Mouse (Mus musculus) regulatory T cell (primary cell): ENCODE measurements at regions not wholly inside any gene's neighbourhood (a gene's known extent, or its start where the extent isn't known, plus 50 kb on each side); places are given as distances from the start of the nearest gene placed in this dataset.

ENCODE experiments used
- in situ Hi-C: fragments of 300-600 bp; cut with MboI, MseI; formaldehyde crosslinking; loops from one replicate; pipeline ENCODE4 v1.15.1; 2025; ENCODE audit warnings: high pct_unique_total_duplicates

DNA sequence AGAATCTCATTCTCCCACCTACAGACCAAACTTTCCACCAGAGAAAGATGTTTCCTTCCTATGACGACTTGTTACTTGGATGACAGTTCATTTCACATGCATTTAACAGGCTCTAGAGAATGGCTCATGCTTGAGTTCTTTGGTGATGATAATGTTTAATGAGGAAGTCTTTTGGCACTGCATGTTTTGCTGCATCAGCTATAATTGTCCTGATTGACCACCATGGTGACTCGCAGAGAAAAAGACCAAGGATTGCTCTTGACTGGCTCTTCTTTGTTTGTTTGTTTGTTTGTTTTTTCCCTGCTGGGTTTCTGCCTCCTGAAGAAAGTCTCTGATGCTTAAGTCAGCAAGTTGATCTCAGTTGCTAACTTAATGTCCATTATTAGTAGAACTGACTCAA lies 129.8 kb upstream of the Bcl6 start:
- in situ Hi-C loops = no loop called here

DNA sequence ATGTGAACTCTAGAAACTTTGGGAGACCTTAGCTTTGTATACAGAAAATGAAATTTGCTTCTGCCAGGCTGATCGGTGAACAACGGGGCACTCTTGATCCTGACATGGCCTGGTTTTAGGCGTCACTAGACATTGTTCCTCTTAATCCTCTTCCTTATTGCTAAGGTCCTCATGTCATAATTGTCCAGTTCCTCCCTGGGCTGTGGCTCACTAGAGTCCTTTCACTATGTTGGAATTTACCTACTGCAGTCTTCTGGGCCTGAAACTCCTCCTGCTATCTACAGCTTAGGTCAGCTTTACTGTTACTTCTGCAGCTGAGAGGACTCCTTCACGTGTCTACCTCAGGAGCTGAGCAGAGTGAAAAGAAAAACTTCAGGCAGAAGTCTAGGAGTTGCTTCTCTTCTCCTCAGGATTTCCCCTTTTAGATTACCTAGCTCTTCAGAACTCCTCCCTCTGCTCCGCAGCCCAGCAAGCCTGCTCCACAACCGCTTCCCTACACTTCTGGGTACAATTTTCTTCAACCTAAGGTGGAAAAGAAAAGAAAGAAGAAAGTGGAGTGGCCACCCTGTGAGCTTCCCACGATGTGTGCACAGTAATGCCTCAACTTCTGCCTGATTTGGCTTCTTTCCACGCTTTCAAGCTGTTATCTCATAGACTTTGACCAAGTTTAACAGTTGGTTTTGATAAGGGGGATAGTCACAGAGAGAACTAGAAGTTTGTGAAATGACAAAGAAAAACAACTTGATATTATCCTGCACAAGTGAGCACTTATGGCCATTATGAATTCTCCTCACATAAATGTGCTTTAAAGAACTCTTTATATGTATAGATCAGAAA lies 114.4 kb upstream of the Bcl6 start:
- in situ Hi-C loops = no loop called here

DNA sequence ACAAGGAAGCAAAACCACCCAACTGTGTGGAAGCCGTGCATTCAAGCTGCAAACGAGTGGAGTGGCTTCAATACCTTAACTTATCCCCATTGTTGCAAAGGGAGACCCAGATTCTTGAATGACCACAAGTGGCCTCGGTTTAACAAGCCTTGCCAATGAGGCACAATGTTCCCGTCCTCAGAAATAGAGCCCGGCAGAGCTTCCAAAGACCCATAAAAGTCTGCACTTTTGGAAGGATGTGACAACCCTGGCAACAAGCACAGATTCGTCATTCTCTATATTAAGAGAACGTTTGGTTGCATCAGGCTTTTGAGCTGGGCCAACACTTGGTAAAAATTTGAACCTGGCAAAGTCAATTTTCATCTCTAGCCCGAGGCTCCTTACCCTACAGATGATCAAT lies 108.9 kb upstream of the Bcl6 start:
- in situ Hi-C loops = loop anchor here (10.0 kb wide), 1 partner anchor 57 kb away; no protein-coding TSS in a partner anchor

DNA sequence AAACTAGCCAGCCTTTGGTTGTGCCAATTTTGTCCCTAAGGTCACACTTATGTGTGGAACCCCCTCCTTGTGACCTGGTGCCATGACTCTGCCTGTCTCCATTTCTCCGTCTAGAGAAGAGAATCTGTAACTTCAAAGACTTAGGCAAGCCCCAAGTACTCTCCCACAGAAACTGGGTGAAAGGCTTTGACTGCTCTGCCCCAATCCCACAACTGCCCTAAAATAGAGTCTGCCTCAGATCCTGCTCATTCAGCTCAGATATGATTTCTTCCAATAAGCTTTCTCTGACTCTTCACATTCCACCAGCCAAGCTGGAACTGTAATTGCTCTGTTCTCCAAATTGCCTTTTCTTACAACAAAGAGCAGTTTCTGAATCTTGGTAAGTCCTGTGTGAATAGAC lies 107.4 kb upstream of the Bcl6 start:
- in situ Hi-C loops = loop anchor here (10.0 kb wide), 1 partner anchor 59 kb away; no protein-coding TSS in a partner anchor

DNA sequence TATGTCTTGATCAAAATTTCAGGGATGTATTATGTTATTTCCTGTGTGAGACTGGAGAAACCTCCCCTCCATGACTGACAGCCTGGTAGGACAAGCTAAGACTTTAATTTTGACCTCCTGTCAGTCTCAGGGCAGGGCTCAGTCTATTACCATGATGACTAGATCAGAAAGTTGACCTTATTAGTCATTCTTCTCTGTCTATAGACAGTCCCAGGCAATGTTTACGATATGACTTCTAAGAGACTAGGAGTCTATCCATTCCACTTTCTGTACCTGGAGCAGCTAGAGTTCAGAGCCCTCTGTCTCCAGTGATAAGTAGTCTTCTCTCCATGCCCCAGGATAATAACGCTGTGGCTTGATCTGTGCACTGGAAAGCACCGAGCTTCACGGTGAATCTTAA lies 107.0 kb upstream of the Bcl6 start:
- in situ Hi-C loops = loop anchor here (10.0 kb wide), 1 partner anchor 59 kb away; no protein-coding TSS in a partner anchor

DNA sequence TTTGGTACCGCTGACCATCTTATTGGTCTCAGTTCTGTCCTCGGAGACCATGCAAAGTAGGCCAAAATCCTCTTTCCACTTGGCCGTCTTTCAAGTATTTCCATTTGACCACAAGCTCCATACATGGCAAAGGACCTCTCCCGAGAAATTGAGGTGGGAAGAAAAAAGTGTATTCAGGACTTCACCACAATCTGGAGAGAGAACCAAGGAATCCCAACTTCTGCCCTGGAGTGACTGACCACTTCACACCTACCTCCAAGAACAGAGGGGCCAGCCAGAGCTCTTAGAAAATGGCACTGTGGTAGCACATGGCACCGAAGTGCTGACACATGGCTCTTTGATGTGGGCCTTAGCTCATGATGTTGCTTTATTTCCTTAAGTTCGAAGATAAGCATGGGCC lies 105.9 kb upstream of the Bcl6 start:
- in situ Hi-C loops = loop anchor here (10.0 kb wide), 1 partner anchor 60 kb away; no protein-coding TSS in a partner anchor

DNA sequence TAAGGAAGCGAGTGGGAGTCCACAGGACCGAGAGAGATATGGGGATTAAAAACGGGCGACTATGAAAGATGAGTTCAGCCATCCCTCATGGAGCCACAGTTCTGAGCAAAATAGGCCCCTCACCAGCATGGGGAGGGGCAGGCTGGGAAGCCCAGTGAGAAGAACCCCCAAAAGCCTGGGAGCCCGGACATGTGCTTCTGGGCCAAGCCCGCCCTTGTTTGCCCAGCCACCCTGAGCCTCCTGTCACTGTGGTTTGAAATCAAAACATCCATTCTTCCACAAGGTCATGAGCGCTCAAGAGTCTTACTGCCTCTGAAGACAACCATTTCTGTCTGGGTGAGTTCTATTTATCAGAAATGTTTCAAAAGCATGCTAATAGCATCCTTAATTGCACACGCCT lies 105.0 kb upstream of the Bcl6 start:
- in situ Hi-C loops = loop anchor here (10.0 kb wide), 1 partner anchor 61 kb away; no protein-coding TSS in a partner anchor

DNA sequence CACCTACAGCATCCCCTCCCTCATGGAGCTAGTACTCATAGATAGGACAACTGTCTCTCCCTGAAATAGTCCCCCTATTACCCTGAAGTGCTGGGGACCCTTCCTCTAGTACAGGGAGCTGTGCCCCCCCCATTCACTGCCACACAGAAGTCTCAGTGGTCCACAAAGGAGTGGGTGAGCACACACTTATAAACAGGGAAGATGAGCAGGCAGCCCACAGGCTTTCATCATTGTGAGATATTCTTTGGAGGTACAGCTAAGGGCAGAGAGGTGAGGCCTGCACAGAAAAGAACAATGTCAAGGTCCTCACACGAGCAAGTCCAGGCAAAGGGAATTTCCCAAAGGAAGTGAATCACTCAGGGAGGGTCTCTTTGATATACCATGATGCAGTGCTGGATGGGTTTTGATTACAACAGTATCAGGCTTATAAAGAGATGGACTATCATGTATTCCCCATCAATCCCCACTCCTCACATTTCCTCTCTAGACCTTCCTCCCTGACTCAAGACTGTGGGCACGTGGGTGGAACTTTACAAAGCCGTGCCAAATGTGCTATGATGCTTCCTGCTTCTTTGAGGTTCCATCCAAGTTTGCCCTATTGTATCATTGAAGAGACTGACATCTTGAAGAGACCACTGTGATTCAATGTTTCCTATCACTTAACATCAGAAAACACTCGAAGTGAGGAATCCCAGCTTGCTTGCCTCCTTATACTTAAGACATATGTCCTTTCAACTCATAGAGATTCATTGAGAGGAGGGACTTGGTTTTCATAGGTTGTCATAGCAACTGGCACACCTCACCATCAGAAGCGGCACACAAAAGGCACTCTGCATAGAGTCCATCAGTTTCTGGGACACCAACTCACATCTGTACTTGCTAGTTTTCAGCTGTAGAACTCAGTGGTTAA lies 104.2 kb upstream of the Bcl6 start:
- in situ Hi-C loops = loop anchor here (10.0 kb wide), 1 partner anchor 62 kb away; no protein-coding TSS in a partner anchor

DNA sequence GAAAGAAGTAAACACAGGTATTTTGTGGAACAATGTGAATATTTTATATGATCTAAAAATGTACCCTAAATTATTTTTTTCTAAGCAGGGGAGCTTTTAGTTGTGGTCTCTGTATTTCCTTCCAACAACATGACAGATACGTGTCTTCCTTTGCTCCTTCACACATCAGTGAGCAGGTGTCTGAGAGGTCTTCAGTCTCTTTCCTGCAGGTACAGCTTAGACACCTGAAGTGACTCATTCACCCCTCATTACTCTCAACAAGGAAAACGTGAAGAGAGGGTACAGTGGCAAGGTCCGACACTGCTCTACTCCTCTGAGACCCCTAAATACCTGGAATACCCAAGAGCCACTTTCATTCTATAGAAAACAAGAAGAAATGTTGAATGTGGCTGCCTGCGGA lies 103.5 kb upstream of the Bcl6 start:
- in situ Hi-C loops = loop anchor here (10.0 kb wide), 1 partner anchor 63 kb away; no protein-coding TSS in a partner anchor

DNA sequence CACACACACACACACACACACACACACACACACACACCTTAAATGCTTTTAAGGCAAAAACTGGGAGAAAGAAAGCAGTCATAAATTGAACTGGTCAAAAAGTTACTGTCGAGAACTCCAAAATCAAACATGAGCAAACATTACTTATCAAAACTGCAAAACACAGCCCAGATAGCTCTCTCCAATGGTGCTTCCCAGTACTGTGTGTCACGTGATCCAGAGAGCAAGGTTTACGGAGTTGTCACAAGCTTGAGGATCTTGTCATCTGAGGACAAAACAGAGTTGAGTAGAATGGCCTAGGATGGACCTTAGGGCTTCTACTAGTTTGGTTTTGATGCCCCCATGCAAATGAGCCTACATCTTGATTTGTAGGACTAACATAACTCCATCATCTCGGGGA lies 102.3 kb upstream of the Bcl6 start:
- in situ Hi-C loops = loop anchor here (10.0 kb wide), 1 partner anchor 64 kb away; no protein-coding TSS in a partner anchor

DNA sequence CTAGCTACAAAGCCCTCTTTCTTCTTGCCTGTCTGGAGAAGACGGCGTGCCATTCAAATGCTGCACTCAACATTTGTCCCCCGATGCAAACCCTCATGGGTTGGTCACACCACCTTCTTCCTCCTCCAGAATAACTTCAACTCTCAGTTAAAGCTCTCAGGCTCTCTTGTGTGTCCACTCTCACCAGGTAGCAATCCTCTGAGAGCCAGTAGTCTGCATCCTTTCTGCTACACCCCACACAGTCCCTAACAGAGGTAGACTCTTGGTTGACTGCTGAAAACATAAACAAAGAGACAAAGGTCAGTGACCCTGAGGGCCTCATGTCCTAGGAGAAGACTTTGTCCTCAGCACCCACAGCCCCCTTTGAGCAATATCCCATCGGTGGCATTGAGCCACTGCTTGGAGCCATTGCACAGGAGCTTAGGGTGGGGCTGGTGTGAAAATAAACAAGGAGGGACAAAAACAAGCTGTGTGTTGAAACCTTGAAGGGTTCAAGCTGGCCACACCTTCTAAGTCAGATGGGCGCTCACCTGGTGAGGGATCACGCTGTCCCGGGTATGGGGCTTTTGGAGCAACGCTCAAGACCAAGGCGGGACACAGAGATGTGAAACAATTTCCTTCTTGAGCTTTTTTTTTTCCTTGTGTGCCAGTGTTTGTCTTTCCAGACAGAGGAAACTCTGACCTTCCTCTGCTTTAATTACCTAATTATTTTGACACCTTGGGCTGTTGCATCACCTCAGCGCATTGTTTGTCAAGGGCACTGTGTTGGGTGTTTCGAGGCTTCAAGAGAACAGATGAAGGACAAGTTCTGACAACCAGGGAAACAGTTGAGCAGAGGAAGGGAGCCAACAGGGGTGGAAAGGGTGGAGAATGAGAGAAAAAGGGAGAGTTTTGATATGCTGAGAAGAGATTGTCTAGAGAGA lies 101.4 kb upstream of the Bcl6 start:
- in situ Hi-C loops = loop anchor here (10.0 kb wide), 2 partner anchors 65 to 95 kb away; no protein-coding TSS in a partner anchor

DNA sequence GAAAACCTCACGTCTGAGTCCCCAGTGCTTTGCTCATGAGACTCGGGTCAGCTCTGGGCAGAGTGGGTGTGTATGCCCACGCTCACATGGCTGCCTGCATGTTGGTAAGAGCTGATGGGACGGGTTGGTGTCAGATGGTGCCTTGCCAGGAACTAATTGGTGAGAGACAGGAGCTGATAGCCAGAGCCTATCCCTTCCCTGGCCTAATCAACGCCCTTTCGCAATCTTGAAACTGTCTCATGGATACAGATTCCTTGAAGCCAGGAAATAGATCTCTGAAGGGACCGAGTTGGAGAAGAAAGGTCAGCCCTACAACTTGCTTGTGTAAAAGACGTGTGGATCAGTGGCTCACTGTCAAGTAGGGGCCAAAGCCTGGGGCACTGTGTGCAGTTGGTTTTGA lies 95.3 kb upstream of the Bcl6 start:
- in situ Hi-C loops = loop anchor here (10.0 kb wide), 1 partner anchor 89 kb away; no protein-coding TSS in a partner anchor

DNA sequence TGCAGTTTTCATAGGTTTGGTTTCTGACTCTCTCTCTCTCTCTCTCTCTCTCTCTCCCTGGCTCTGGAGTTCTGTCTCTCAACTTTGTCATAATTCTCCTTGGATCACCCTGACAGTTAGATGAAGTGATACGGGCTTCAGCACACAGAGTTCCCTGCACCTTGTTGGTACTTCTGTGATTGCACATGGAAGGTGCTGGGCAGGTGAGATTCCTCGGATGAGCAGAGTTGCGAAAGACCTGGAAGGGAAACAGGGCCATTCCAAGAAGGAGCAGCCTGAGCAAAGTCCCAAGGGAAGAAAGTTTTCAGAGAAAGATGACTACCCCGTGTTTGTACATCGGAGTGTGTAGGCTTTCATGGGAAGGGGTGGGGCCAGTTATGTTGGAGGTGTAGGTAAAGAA lies 91.8 kb upstream of the Bcl6 start:
- in situ Hi-C loops = loop anchor here (10.0 kb wide), 1 partner anchor 86 kb away; no protein-coding TSS in a partner anchor

DNA sequence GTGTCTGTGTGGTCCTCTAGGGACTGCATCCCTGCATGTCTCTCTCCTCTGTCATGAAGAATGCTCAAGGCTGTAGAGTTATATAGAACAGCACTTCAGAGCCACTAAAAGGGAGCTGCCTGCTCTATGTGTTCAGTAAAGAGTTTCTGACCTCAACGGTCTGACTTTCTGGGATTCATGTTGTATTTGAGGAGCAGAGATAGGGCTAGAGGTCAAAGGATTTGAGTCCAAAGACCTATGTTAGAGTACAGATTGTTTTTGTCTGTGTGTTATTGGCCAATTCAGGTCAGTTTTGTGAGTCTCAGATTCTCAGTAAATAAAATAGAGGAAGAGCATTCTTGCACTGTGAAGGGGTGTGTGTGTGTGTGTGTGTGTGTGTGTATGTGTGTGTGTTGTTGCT lies 90.0 kb upstream of the Bcl6 start:
- in situ Hi-C loops = loop anchor here (5.0 kb wide), 1 partner anchor 264 kb away; no protein-coding TSS in a partner anchor

DNA sequence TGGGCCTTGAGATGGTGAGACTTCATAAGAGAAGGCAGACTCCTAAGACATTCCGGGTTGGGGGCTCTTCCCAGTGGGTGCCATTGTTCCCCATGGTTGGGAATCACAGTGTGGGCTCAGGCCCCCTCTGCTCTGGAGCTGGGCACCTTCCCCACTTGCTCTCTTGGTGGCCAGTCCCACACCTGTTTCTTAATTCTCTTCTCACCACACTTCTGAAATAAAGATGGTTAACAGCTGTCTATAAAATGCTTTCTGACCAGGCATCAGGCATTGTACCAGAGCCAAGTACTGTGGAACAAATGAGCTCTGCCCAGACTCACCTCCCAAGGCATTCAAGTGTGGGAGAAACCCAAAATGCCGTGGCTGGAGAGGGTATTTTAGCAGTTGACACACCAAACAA lies 88.8 kb upstream of the Bcl6 start:
- in situ Hi-C loops = loop anchor here (5.0 kb wide), 1 partner anchor 265 kb away; no protein-coding TSS in a partner anchor

DNA sequence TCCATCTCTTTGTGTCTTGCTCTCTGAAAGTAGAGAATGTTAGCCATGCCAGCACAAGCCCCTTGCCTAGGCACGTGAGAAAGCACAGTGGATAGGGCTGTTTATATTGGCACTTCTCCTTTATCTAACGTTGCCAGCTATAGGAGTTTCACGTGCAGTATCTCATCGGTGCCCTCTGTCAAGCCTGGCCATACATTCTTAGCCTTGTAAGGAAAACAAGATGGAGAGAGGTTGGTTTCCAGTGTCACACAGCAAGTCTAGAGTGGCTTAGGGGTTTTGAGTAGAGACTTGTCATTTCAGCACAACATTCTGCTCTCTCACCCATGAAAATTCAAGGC lies 88.1 kb upstream of the Bcl6 start:
- in situ Hi-C loops = loop anchor here (5.0 kb wide), 1 partner anchor 266 kb away; no protein-coding TSS in a partner anchor

DNA sequence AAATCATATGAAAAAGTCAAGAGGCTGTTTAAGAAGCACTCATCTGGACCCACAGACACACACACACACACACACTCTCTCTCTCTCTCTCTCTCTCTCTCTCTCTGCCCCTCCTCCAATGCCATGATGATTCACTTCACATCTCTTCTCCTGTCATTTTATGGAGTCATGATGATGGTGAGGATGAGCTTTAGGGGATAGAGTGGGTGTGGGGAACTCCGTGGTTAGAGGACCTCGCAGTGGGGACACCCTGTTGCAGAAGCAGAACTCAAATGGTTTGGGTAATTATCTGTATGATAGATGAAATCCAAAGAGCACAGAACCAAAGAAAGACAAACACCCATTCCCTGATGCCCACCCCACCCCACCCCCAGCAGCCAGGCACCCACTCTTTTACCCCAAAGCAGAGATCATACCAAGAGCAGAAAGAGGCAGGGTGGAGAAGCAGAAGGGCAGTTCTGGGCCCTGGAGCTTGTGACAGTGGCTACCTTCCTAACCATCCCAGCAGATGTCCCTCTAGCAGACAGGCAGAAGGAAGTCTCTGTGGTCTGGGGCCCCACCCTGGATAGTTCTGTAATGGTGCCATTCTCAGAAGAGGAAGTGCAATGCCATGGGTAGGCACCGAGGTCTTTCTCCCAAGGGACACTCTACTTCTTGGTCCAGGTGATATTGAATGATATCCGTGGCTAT lies 87.6 kb upstream of the Bcl6 start:
- in situ Hi-C loops = loop anchor here (5.0 kb wide), 1 partner anchor 266 kb away; no protein-coding TSS in a partner anchor

DNA sequence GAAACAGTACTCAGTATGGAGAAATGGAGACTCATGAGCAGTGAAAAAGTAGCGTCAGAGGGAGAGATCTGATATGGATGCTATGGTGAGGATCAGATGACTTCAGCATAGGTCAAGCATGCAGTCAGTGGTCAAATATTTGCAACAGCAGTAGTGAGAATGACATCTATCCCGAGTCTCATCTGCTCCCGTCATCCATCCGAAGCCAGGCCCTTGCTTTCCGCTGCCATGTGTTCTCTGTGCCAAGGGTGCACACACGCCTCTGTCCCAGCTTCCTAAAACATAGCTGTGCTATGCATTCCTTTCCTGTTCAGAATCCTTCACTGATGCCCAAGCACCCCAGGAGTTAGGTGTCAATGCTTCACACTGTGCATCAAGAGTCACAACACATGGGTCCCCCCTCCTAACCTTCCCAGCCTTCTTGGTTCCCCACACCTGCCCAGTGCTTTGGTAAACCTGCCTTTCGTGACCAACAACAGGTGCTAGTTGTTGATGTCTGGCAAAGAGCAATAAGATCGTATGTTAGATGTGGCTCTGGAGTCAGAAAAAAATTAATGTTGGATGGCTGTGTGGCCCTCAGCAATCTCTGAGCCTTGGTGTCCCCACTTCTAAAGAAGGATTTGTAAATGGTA lies 85.1 kb upstream of the Bcl6 start:
- in situ Hi-C loops = no loop called here

DNA sequence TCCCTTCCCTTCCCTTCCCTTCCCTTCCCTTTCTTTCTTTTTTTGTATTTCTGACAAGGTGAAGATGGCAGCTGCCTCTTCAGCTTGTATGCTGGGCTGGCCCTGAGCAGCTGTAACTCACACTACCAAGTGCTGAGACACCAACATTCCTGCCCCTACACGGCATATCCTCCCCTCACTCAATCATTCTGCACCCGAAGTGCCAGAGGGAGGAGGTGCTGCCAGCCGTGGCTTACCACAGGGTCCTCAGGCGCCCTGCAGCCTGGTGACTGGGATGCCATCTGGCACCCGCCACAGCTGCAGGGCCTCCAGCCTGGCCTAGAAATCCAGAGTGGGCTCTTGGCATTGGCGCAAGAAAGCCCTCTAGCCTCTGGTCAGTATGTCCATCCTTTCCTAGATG lies 84.4 kb upstream of the Bcl6 start:
- in situ Hi-C loops = no loop called here

DNA sequence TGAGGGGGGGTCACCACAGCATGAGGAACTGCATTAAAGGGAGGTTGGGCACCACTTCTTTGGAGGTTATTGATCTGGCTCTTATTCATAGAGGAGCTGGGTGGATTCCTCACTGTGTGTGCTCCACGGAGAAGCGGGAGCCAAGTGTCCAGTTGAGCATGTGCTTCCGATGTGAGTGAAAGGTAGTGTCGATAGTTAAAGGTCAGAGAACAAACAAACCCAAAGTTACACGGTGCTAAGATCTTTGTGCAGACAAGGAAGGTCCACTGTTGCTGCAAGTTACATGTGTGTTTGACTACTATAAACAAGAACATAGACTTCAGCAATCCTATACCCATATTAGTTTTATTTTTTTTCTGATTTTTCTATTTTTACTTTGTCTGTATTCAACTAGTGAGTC lies 80.8 kb upstream of the Bcl6 start:
- in situ Hi-C loops = no loop called here
